Mouse (Mus musculus) adrenal gland, postnatal 10 days (tissue): ENCODE measurements at regions not wholly inside any gene's neighbourhood (a gene's known extent, or its start where the extent isn't known, plus 50 kb on each side); places are given as distances from the start of the nearest gene placed in this dataset.
A peak's percentile ranks its signal among the peaks of the same experiment; 100 is the strongest.

Source experiments
- DNase-seq: peaks from one replicate; pipeline ENCODE4 v3.0.0; 2021; ENCODE audit warnings: mixed read lengths

GRCm38 (mm10) chr17:3962176-3962575, 266.1 kb upstream of the Nox3 start:
- no peak for DNase-seq

DNA sequence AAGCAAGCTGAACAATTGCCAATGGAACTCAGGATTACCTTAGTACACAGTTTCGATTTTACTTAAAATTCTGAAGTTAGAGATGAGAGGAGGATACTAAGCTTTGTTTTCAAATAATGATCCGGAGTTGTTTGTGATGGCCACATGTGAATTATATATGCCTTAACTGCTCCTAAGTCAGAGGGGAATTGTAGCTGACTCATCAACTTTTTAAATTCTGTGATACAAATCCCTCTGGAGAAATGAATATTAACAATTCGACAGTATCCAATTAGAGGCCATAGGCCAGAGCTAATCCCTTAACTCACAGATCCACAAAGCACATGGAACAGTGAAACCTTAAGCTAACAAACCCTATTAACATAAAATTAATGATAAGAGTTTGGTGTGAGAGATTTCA, 250.5 kb upstream of the Nox3 start:
- DNase-seq: no peak

DNA sequence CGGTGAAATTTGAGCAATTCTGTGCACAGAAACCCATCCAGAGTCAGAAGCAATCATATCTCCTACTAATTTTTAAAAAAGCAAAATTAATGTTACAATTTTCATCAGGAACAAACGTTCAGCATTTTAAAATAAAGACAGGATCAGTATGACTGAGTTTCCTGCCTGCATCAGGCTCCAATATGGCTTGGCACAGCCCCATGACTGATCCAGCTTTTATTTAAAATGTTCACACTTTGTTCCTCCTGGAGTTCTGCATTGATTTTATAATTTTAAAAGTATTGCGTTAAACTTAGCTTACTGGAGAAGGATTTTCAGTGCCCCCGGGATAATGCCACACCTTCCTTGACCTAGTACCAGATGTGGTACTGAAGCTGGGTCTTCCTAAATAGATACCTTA, 240.3 kb upstream of the Nox3 start:
- no peak for DNase-seq

- no peak for DNase-seq
These were observed 237.1 kb upstream of the Nox3 start for GRCm38 (mm10) chr17:3933208-3933607.

DNA sequence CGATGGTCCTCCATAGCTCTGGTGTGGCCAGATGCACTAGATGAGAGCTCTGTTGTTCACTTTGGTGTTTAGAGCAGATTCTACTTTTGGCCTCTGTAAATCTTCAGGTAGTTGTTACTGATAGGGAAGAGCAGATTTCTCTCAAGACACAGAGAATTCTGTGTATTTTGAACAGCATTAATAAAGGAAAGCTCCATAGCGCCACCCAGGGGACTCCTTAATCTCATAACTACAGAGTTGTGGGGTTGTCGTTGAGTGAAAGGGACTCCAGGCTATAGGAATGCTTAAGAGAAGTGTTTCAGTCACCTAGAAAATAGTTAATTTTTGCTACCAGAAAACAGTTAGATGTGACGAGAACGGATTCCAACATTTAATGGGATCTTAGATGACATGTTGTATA, 236.0 kb upstream of the Nox3 start:
- peak; percentile 52 for DNase-seq

DNA sequence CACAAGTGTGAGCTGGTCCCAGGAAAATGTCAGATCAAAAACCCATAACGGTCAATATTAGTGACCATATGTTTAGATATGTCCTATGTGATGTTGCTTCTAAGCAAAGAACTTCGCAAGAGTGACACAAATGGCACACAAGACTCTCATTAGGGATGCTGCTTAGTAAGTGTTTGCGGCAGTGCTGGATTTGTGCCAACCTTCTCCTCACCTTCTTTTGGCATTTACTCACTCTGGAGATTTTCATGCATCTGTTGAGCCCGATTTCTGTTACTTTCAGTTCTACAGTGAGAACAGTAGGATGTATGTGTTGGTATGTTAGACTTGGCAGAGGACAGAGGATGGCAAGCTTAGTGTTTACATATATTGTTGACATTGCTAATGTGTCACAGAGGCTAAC, 231.0 kb upstream of the Nox3 start:
- DNase-seq: no peak

- no peak for DNase-seq
These were observed 224.2 kb upstream of the Nox3 start for GRCm38 (mm10) chr17:3920282-3920681.

- DNase-seq: no peak
These were observed 196.8 kb upstream of the Nox3 start for GRCm38 (mm10) chr17:3892826-3893225.

GRCm38 (mm10) chr17:3883146-3883545, 187.1 kb upstream of the Nox3 start:
- DNase-seq: no peak

- DNase-seq: no peak
These were observed 183.0 kb upstream of the Nox3 start for GRCm38 (mm10) chr17:3879075-3879474.

DNA sequence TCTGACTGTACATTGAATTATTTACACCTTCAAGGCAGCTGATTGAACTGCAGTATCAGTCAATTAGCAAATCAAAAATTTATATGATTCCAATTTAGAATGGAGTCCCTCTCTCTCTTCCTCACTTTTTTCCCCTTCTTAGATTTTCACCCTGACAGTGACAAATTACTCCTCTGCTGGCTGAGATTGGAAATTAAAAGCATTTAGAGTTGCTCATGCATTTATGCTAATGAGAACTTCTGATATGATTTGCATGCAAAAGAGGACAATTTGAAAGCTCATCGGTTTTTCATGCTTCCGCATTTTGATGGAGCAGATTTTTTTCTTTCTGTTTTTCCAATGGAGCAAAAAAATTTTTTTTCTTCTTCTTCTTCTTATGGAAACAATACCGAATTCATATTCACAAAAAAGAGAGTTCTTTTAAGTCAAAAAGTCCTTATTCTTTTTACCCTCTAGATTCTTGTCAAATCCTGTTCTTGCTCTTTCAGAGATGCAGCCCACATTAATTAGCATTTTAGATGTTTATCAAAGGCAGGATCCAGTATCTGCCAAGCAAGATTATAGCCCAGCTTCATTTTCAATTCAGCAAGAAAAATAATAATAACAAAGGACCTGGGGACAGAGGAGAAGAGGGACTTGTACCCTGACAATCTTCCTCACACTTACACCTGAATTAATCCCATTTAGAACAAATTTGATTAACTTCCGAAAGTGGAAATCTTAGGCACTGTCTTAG, 173.6 kb upstream of the Nox3 start:
- no peak for DNase-seq

DNA sequence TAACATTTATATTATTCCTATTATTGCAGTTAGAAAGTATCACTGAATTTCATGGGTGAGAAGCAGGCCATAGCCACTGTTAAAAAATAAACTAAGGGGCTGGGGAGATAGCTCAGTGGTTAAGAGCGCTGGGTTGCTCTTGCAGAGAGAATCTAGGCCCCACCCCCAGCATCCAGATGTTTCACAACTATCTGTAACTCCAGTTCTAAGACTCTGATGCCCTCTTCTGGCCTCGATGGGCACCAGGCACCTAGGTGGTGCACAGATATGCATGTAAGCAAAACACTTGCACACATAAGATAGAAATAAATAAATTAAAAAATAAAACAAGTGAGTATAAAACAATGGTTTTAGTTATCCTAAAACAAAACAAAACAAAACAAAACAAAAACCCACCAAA, 166.3 kb upstream of the Nox3 start:
- DNase-seq: peak; percentile 26

- no peak for DNase-seq
These were observed 140.3 kb upstream of the Nox3 start for GRCm38 (mm10) chr17:3836386-3836785.

DNA sequence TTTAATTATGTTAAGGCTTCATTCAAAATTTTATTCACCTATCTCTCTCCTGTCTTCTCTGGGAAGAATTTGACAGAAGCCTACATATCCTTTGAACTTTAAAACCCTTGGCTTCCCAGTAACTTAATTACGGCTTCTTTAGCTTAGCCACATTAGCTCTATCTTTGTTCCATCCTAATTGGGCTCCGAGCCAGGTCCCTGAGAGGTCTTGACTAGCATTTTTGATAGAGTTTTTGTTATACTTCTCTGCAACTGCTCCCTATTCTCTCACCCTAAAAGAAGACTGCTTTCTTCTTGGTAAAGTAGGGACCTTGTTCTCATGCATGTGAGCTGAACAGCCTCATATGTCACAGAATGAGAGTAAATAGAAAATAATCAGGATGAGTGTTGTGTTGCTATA, 115.1 kb upstream of the Nox3 start:
- peak; percentile 10 for DNase-seq

DNA sequence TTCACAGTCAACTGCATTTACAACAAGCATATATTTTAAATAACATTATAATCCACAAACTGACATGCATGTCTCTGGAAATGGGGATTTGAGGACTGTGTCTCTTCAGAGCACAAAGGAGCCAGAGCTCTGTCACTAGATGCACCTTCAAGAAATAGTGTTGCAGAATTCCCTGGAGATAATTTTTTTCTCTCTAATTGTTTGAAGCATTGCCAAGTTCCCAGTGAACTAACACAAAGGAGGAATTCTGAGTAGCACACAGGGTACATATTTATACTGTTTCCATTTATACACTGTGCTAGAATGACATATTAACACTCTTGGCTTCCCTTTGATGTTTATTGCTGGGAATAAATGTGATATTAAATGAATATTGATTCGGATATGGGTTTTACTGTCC, 107.4 kb upstream of the Nox3 start:
- DNase-seq: no peak

GRCm38 (mm10) chr17:3792597-3792996, 96.5 kb upstream of the Nox3 start:
- peak; percentile 48 for DNase-seq

DNA sequence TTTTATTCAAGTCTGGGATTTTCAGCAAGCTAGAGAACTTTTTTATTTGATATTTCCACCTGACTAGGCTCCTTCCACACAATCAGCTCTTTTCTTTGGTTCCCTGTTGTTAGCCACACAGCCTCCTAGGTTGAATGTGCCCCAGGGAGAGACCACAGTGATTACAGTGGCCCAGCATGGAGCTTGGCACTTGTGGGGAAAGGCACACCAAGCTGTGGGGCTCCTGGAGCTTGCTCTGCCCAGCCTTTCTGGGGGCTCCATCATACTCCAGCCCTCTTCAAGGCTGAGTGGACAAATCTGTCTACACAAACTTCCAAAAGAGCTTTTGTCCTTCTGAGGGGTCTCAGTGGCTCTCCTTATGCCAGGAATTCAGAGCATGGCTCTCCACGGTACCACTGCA, 86.1 kb upstream of the Nox3 start:
- DNase-seq: no peak

DNA sequence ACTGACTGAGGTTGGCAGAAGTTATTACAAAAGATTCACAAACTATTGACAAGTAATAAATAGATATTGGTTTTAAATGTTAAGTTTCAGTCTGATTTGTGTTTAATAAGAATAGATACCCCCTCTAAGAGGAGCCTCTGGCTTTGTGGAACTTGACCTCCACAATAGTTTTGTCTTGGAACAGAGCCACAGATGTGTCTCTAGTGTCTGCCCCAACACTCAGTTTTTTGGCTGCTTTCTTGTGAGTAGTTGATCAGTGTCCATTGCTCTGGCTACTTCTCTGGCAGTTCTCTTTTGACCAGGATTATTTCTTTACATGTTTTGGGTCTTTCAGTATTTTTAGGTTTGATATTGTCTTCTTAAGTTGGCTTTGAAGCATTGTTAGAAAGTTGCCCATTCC, 81.6 kb upstream of the Nox3 start:
- no peak for DNase-seq

GRCm38 (mm10) chr17:3747808-3748335, 51.8 kb upstream of the Nox3 start:
- peak; percentile 39 for DNase-seq
